Mouse (Mus musculus): ENCODE data around the gene Myo16. TPM values are rescaled to one million over a fixed set of nuclear protein-coding genes. Genes with fewer than 3 reads are reported as not detected.

Myo16 gene
- total RNA-seq, 2 experiments from 2014 or later = 21.0 to 22.7 TPM

GRCm38 (mm10) chr8:10414684-10415212, 261.0 kb downstream of the Myo16 start:
- DNase-seq = peak; percentile 69 to 77

GRCm38 (mm10) chr8:10415288-10415687, 261.6 kb downstream of the Myo16 start:
- DNase-seq = no peak

GRCm38 (mm10) chr8:10415885-10416284, 262.2 kb downstream of the Myo16 start:
- DNase-seq = no peak

GRCm38 (mm10) chr8:10416806-10417205, 263.1 kb downstream of the Myo16 start:
- DNase-seq = no peak

GRCm38 (mm10) chr8:10417281-10417680, 263.6 kb downstream of the Myo16 start:
- no peak for DNase-seq

GRCm38 (mm10) chr8:10418013-10418412, 264.3 kb downstream of the Myo16 start:
- DNase-seq = no peak

GRCm38 (mm10) chr8:10418971-10419370, 265.3 kb downstream of the Myo16 start:
- DNase-seq = no peak

GRCm38 (mm10) chr8:10419726-10420125, 266.0 kb downstream of the Myo16 start:
- DNase-seq = no peak

GRCm38 (mm10) chr8:10420551-10420950, 266.8 kb downstream of the Myo16 start:
- DNase-seq = no peak

GRCm38 (mm10) chr8:10421516-10422090, 267.9 kb downstream of the Myo16 start:
- no peak for DNase-seq

- no peak for DNase-seq
Measured at GRCm38 (mm10) chr8:10435492-10435891, 281.8 kb downstream of the Myo16 start.

- DNase-seq = peak; percentile 63 to 74
Measured at GRCm38 (mm10) chr8:10438772-10439171, 285.1 kb downstream of the Myo16 start.

GRCm38 (mm10) chr8:10439595-10440453, 286.1 kb downstream of the Myo16 start:
- no peak for DNase-seq

GRCm38 (mm10) chr8:10442562-10442961, 288.9 kb downstream of the Myo16 start:
- DNase-seq = no peak

GRCm38 (mm10) chr8:10445011-10445410, 291.3 kb downstream of the Myo16 start:
- DNase-seq = no peak

GRCm38 (mm10) chr8:10448545-10448944, 294.8 kb downstream of the Myo16 start:
- DNase-seq = no peak

GRCm38 (mm10) chr8:10453046-10453445, 299.3 kb downstream of the Myo16 start:
- no peak for DNase-seq

GRCm38 (mm10) chr8:10458151-10458649, 304.5 kb downstream of the Myo16 start:
- DNase-seq = no peak

GRCm38 (mm10) chr8:10462271-10462670, 308.6 kb downstream of the Myo16 start:
- DNase-seq = no peak

GRCm38 (mm10) chr8:10468490-10468889, 314.8 kb downstream of the Myo16 start:
- DNase-seq = no peak

GRCm38 (mm10) chr8:10469658-10470057, 315.9 kb downstream of the Myo16 start:
- no peak for DNase-seq

- DNase-seq = no peak
Measured at GRCm38 (mm10) chr8:10470280-10470679, 316.6 kb downstream of the Myo16 start.

- no peak for DNase-seq
Measured at GRCm38 (mm10) chr8:10472371-10472770, 318.7 kb downstream of the Myo16 start.
